Mouse (Mus musculus) spleen, adult 2 months (tissue): ENCODE results near the gene Ppt2.

Source experiments
- CTCF ChIP-seq: fragments of 200-500 bp; IDR thresholded peaks from 2 replicates; pipeline ENCODE4 v1.5.1; 2011; ENCODE audit warnings: mild to moderate bottlenecking, inconsistent platforms; ENCODE audit not compliant: insufficient read depth, insufficient read length, insufficient replicate concordance; ENCODE audit errors: extremely low read depth
- POLR2A ChIP-seq: fragments of 200-500 bp; IDR thresholded peaks from 2 replicates; pipeline ENCODE4 v1.6.1; 2011; ENCODE audit warnings: low read depth, low read length, inconsistent platforms

DNA sequence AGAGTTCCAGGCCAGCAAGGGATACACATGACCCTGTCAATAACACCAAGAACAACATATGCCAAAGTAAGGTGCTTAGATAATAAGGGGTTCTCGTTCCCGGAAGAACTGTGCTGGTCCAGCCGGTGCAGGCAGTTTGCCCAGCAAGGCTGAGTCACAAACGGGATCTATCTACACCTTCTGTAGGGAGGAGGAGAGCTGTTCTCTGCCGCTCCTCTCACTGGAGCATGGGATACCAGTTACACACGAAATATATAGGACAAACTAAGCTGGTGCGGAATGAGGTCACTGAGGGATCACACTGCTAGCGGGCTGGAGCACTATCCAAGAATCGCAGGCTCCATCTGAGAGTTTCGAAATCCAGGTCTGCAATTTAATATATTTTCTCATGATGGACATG is 15.6 kb upstream of the Ppt2 start:
- no peak for TF ChIP-seq POLR2A
- TF ChIP-seq CTCF: no peak
